Mouse (Mus musculus): ENCODE data around the gene Psmb9.

DNA sequence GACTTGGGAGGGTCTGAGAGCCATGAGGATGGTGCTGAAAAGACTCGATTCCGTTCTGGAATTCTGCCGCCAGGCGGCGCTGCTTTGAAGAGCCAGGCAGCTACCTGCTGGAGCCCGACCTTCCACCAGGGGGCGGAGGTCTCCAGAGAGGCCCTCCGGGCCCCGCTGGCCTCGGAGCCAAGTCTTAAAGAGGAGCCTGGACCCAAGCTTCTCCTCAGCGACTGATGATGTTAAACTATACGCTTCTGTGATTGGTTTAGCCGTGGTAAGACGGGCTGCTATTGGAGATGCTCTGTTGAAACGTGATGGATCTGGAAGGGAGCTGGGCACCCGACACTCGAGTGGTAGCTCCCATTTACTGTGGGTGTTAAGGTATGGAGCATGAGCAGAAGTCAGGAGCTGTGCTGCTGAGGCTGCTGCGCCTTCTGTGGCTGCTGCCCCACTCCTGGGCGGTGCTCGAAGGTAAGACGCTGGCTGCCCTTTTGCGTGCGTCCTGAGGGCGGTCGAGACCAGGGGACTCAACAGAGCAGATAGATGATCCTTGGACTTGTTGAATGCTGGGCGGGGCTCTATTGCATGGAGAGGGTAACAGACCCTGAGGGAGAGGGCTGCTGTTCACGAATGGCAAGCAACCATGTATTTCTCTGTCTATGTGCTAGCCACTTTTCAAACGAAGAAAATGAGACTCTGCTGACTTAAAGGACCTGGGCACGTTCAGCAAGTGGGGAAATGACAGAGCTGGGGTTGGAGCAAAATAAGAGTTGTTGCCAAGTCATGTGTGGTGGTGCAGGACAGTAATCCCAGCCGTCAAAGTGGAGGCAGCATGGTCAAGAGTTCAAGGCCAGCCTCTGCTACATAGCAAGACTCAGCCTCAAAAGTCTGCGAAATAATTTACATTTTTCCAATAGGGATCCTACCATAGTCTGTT lies 52.0 kb downstream of the Psmb9 start:
- TF ChIP-seq CTCF (IDR thresholded peaks at IDR 0.05; ENCODE audit: borderline replicate concordance, control insufficient read depth, extremely low read depth, insufficient read depth, low read length, poor library complexity): peak; percentile 100
- 0 out of 2 replicates have a peak, but pooled peaks have one; percentile 27 for TF ChIP-seq POLR2A (IDR thresholded peaks at IDR 0.05; ENCODE audit: control insufficient read depth, extremely low read depth, insufficient read depth, low read length, poor library complexity)
